Mouse (Mus musculus): Measurements from ENCODE around the gene Tmc2.

DNA sequence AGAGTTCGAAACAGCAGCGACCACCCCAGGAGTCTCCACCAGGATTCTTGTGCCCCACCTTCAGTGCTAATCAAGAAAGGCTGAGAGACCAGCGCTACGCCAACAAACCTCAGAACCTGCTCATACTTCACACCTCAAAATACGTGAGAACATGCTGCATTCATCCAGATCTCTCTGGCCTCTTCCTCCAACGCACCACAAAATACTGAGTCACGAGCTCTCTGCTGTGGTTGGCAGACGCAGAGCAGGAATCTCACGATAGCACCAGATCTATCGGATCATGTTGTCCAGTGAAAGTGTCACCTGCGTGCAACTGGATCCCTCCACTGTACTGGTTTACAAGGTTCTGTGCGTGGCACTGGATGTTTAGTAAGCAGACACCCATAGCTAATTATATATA is 6.6 kb upstream of the Tmc2 start:
- no peak for TF ChIP-seq CTCF (IDR thresholded peaks at IDR 0.05; ENCODE audit: low read depth)
- no peak for TF ChIP-seq EP300 (IDR thresholded peaks at IDR 0.05; ENCODE audit: low read depth)
